Mouse (Mus musculus): ENCODE measurements at regions not wholly inside any gene's neighbourhood (a gene's known extent, or its start where the extent isn't known, plus 50 kb on each side); places are given as distances from the start of the nearest gene placed in this dataset.

DNA sequence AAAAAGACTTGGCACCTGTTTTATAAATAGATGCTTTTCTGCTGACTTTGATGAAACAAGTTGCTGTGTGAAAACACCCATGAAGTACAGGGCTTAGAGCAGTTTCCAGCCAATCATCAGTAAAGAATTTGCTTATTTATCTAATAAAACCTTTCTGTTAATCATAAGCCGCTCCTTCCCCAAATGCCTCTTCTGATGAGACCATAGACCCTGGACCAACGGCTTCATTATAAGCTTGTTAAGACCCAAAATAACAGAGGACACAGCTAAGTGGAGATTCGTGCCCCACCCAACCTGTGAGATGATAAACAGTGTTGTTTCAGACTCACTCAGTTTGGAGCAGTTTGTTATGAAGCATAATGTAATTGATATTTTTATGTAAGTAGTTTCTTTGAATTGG is 207.0 kb upstream of the Veph1 start:
- TF ChIP-seq CTCF (conservative IDR thresholded peaks at IDR 0.05; ENCODE audit: low read length) (no peak), POU5F1 (IDR thresholded peaks at IDR 0.05; ENCODE audit: borderline replicate concordance, low read length) (no peak)

All from E14TG2a.4 (cell line).